Mouse (Mus musculus) ES-Bruce4 (cell line): ENCODE data around the gene Myo1e. TPM values are rescaled to one million over a fixed set of nuclear protein-coding genes. Genes with fewer than 3 reads are reported as not detected.
A peak's percentile ranks its signal among the peaks of the same experiment; 100 is the strongest.

Source experiments
- H3K27ac ChIP-seq: 2 replicates; pipeline ENCODE4 v1.5.1; 2012; ENCODE audit warnings: low read length, inconsistent platforms; ENCODE audit not compliant: insufficient read depth
- H3K27me3 ChIP-seq: 2 replicates; pipeline ENCODE4 v1.6.1; 2012; ENCODE audit warnings: mild to moderate bottlenecking, low read length, inconsistent platforms; ENCODE audit not compliant: control insufficient read depth, poor library complexity, insufficient read depth, severe bottlenecking
- H3K36me3 ChIP-seq: 2 replicates; pipeline ENCODE4 v1.6.1; 2012; ENCODE audit warnings: inconsistent platforms, mild to moderate bottlenecking, low read length, moderate library complexity; ENCODE audit not compliant: control insufficient read depth, poor library complexity, insufficient read depth, severe bottlenecking
- H3K4me1 ChIP-seq: one replicate; pipeline ENCODE4 v1.8.1; 2011; ENCODE audit warnings: low read length; ENCODE audit not compliant: control insufficient read depth, insufficient read depth
- H3K4me3 ChIP-seq: 2 replicates; pipeline ENCODE4 v1.5.1; 2011; ENCODE audit warnings: low read depth, mild to moderate bottlenecking, low read length
- H3K9ac ChIP-seq: 2 replicates; pipeline ENCODE4 v1.6.1; 2012; ENCODE audit warnings: low read depth, mild to moderate bottlenecking, inconsistent platforms; ENCODE audit not compliant: poor library complexity, severe bottlenecking
- H3K9me3 ChIP-seq: replicated peaks from 2 replicates; pipeline ENCODE4 v1.6.1; 2012; ENCODE audit warnings: mild to moderate bottlenecking, low read length, inconsistent platforms; ENCODE audit not compliant: control insufficient read depth, poor library complexity, insufficient read depth, severe bottlenecking
- CTCF ChIP-seq: IDR thresholded peaks from one replicate; pipeline ENCODE4 v1.8.1; 2011; ENCODE audit warnings: low read depth, low read length
- EP300 ChIP-seq: IDR thresholded peaks from 2 replicates; pipeline ENCODE4 v1.6.1; 2011; ENCODE audit warnings: low read depth, low read length; ENCODE audit not compliant: insufficient read depth
- POLR2A ChIP-seq: IDR thresholded peaks from one replicate; pipeline ENCODE4 v1.8.1; 2011; ENCODE audit warnings: low read length; ENCODE audit not compliant: insufficient read depth
- polyA plus RNA-seq: library from polyadenylated mRNA; stranded (reverse); fragments of >200 nt; gene quantifications from 2 replicates; pipeline ENCODE4 v1.2.4, GENCODE M21; 2011; ENCODE audit warnings: low read depth; ENCODE audit not compliant: missing spikeins, insufficient read depth, insufficient read length

The Myo1e gene
- polyA plus RNA-seq, 1 experiment = 51.6 TPM

GRCm38 (mm10) chr9:70229823-70230222, 22.7 kb downstream of the Myo1e start:
- Histone ChIP-seq H3K4me1 (no peaks in the 10 kb centered on the region), H3K36me3 (no peaks in the 10 kb centered on the region), H3K9ac (no peak overlapping the region), H3K27ac (peak overlapping the region; percentile 8; the same call in 1 of the 2 replicates), H3K4me3 (no peak overlapping the region), H3K27me3 (no peaks in the 10 kb centered on the region), H3K9me3 (no peaks in the 10 kb centered on the region)
- TF ChIP-seq POLR2A (no peak), EP300 (peak; percentile 48; the same call in 1 of the 2 replicates), CTCF (no peak)

- no peaks in the 10 kb centered on the region for H3K36me3 ChIP-seq
- no peak for TF ChIP-seq EP300
- no peak for TF ChIP-seq POLR2A
- no peak for TF ChIP-seq CTCF
- H3K9ac ChIP-seq = no peak overlapping the region
- H3K27ac ChIP-seq = no peak overlapping the region
- no peaks in the 10 kb centered on the region for H3K4me1 ChIP-seq
- H3K27me3 ChIP-seq = no peaks in the 10 kb centered on the region
- no peaks in the 10 kb centered on the region for H3K9me3 ChIP-seq
- H3K4me3 ChIP-seq = no peak overlapping the region
Observed at GRCm38 (mm10) chr9:70232044-70233010, 25.2 kb downstream of the Myo1e start.

GRCm38 (mm10) chr9:70237136-70237535, 30.0 kb downstream of the Myo1e start:
- no peak overlapping the region for H3K4me3 ChIP-seq
- no peak overlapping the region for H3K27ac ChIP-seq
- H3K9me3 ChIP-seq = no peaks in the 10 kb centered on the region
- no peak overlapping the region for H3K9ac ChIP-seq
- no peak for TF ChIP-seq EP300
- no peak for TF ChIP-seq CTCF
- no peak for TF ChIP-seq POLR2A
- H3K36me3 ChIP-seq = no peaks in the 10 kb centered on the region
- H3K27me3 ChIP-seq = no peaks in the 10 kb centered on the region
- no peaks in the 10 kb centered on the region for H3K4me1 ChIP-seq

DNA sequence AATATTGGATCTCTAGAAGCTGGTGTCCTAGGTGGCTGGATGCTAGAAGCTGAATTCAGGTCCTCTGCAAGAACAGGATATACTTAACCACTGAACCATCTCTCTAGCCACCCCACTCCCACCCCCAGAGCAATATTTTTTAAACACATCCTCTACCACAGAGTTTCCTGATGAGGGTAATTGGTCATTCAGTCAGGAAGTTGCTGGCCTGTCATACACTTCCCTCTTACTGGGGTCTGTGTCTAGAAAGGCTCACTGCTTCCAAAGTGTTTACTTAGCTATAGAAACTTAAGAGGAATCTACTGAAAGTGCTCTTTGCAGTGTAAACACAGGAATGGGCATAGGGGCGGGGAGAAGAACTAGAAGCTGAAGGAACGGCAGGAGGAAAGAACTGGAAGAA, 30.4 kb downstream of the Myo1e start:
- H3K9me3 ChIP-seq = no peaks in the 10 kb centered on the region
- H3K4me1 ChIP-seq = no peaks in the 10 kb centered on the region
- no peaks in the 10 kb centered on the region for H3K36me3 ChIP-seq
- H3K9ac ChIP-seq = no peak overlapping the region
- H3K4me3 ChIP-seq = no peak overlapping the region
- TF ChIP-seq CTCF (no peak), POLR2A (no peak), EP300 (no peak)
- no peak overlapping the region for H3K27ac ChIP-seq
- H3K27me3 ChIP-seq = no peaks in the 10 kb centered on the region

DNA sequence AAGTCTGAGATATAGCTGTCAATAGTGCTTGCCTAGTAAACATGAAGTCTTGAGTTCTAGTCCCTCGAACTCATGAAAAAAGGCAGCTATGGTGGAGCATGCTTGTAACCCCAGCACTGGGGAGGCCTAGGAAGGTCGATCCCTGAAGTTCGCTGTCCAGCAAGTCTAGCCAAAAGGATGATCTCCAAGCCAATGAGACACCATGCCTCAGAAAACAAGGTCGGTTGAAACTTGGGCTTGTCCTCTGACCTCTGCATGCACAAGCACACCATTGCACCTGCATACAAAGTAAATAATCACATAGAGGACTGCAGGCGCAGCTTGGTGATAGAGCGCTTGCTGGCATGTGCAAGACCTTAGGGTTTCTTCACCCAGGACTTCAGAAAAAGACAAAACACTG, 31.2 kb downstream of the Myo1e start:
- no peaks in the 10 kb centered on the region for H3K27me3 ChIP-seq
- TF ChIP-seq EP300 = no peak
- no peak for TF ChIP-seq POLR2A
- TF ChIP-seq CTCF = no peak
- H3K9ac ChIP-seq = no peak overlapping the region
- H3K27ac ChIP-seq = no peak overlapping the region
- no peaks in the 10 kb centered on the region for H3K36me3 ChIP-seq
- H3K9me3 ChIP-seq = no peaks in the 10 kb centered on the region
- H3K4me1 ChIP-seq = no peaks in the 10 kb centered on the region
- H3K4me3 ChIP-seq = no peak overlapping the region

- Histone ChIP-seq H3K27ac (no peak overlapping the region), H3K4me1 (no peaks in the 10 kb centered on the region)
- no peak for TF ChIP-seq CTCF
- TF ChIP-seq EP300 = no peak
- TF ChIP-seq POLR2A = no peak
Observed at GRCm38 (mm10) chr9:70239229-70239628, 32.1 kb downstream of the Myo1e start.

More at GRCm38 (mm10) chr9:70239229-70239628, 32.1 kb downstream of the Myo1e start:
- no peaks in the 10 kb centered on the region for H3K36me3 ChIP-seq
- no peaks in the 10 kb centered on the region for H3K9me3 ChIP-seq
- H3K27me3 ChIP-seq = no peaks in the 10 kb centered on the region
- H3K4me3 ChIP-seq = no peak overlapping the region
- H3K9ac ChIP-seq = no peak overlapping the region
